Mouse (Mus musculus) midbrain, postnatal 0 days (tissue): ENCODE measurements around the gene Zap70. TPM values are rescaled to one million over a fixed set of nuclear protein-coding genes. Genes with fewer than 3 reads are reported as not detected.

Experiments used
- ATAC-seq: fragments of 200-750 bp; cut with Nextera tagmentation; 2 replicates; pipeline ENCODE4 v1.8.0; 2017; ENCODE audit warnings: moderate number of reproducible peaks, mild to moderate bottlenecking, moderate TSS enrichment, moderate library complexity; ENCODE audit not compliant: low FRiP score
- DNase-seq: peaks from one replicate; pipeline ENCODE4 v3.0.0-alpha.2; 2015; ENCODE audit warnings: low spot score
- H3K27ac ChIP-seq: fragments of 300-500 bp; sonication (generic); 2 replicates; pipeline ENCODE4 v1.5.1; 2014; ENCODE audit warnings: low read depth, mild to moderate bottlenecking, low read length, mixed read lengths
- H3K27me3 ChIP-seq: fragments of 300-500 bp; sonication (generic); 2 replicates; pipeline ENCODE4 v1.6.1; 2014; ENCODE audit warnings: low read length, control low read depth, mixed read lengths; ENCODE audit not compliant: insufficient read depth
- H3K36me3 ChIP-seq: fragments of 300-500 bp; sonication (generic); 2 replicates; pipeline ENCODE4 v1.6.1; 2014; ENCODE audit warnings: low read length, control low read depth, mixed read lengths; ENCODE audit not compliant: insufficient read depth
- H3K4me1 ChIP-seq: fragments of 300-500 bp; sonication (generic); 2 replicates; pipeline ENCODE4 v1.6.1; 2014; ENCODE audit warnings: mild to moderate bottlenecking, control low read depth, antibody characterized with exemption, low read length, mixed read lengths; ENCODE audit not compliant: insufficient read depth
- H3K4me2 ChIP-seq: fragments of 300-500 bp; sonication (generic); 2 replicates; pipeline ENCODE4 v1.6.1; 2014; ENCODE audit warnings: low read depth, mild to moderate bottlenecking, low read length, mixed read lengths; ENCODE audit not compliant: poor library complexity, severe bottlenecking
- H3K4me3 ChIP-seq: fragments of 300-500 bp; sonication (generic); 2 replicates; pipeline ENCODE4 v1.5.1; 2014; ENCODE audit warnings: low read depth, mild to moderate bottlenecking, low read length, moderate library complexity
- H3K9ac ChIP-seq: fragments of 300-500 bp; sonication (generic); replicated peaks from 2 replicates; pipeline ENCODE4 v1.6.1; 2014; ENCODE audit warnings: mild to moderate bottlenecking, low read length, moderate library complexity, mixed read lengths; ENCODE audit not compliant: poor library complexity, severe bottlenecking
- H3K9me3 ChIP-seq: fragments of 300-500 bp; sonication (generic); 2 replicates; pipeline ENCODE4 v1.6.1; 2016; ENCODE audit warnings: low read length, control low read depth
- CTCF ChIP-seq: IDR thresholded peaks from 2 replicates; pipeline ENCODE4 v1.5.1; 2016; ENCODE audit warnings: antibody characterized with exemption, mild to moderate bottlenecking
- WGBS: fragments of 180-500 bp; shearing (Covaris S2); extraction: QIAGEN DNeasy Blood & Tissue Kit; methylation state at CpG from one replicate; pipeline ENCODE4 v1.1.7; 2014; 5-methylcytosine and 5-hydroxymethylcytosine counted together
- polyA plus RNA-seq: library from polyadenylated mRNA; unstranded; fragments of >200 nt; fragmentation: Nextera tagmentation; extraction: Ambion mirVana; gene quantifications from 2 replicates; pipeline ENCODE4 v1.2.1, GENCODE M21; 2015
- total RNA-seq: library from RNA; depleted of rRNA; stranded (reverse); fragments of >200 nt; gene quantifications from 2 replicates; pipeline ENCODE4 v1.2.3, GENCODE M21; 2014; rRNA removed

Zap70 gene
- total and polyA plus RNA-seq, 2 experiments from 2014 or later, result 2.6 to 3.3 TPM

GRCm38 (mm10) chr1:36830913-36831866 lies 69.6 kb downstream of the Zap70 start:
- Histone ChIP-seq H3K4me2 (no peak overlapping the region), H3K4me1 (no peaks in the 10 kb centered on the region), H3K27ac (peak overlapping the region; percentile 34; the same call in 1 of the 2 replicates), H3K27me3 (no peaks in the 10 kb centered on the region), H3K36me3 (peaks cover 45% of the 10 kb centered on the region), H3K9ac (no peak overlapping the region), H3K4me3 (no peak overlapping the region), H3K9me3 (no peaks in the 10 kb centered on the region)
- TF ChIP-seq CTCF, result no peak
- ATAC-seq (no peak; the same call in 1 of the 2 replicates), DNase-seq (no peak)
- WGBS, result 44% methylated on average over 14 of the region's 14 CpGs

Other genes starting within 250 kb of the Zap70 start
- gene Cnnm3, start 249.9 kb upstream of the Zap70 start, total RNA-seq, result 32.9 and 40.8 TPM in 2 replicates
- 4.3 and 5.2 TPM in 2 replicates for gene Cnnm3, start 249.9 kb upstream of the Zap70 start, polyA plus RNA-seq
- gene Ankrd23, start 224.9 kb upstream of the Zap70 start, total RNA-seq, result 9.8 and 11.6 TPM in 2 replicates
- 12.8 and 14.8 TPM in 2 replicates for gene Ankrd23, start 224.9 kb upstream of the Zap70 start, polyA plus RNA-seq
- not detected in 2 replicates for gene Gm42417, start 222.4 kb upstream of the Zap70 start, total RNA-seq
- 0.42 and 0.65 TPM in 2 replicates for gene Gm42417, start 222.4 kb upstream of the Zap70 start, polyA plus RNA-seq
- 27.9 and 30.4 TPM in 2 replicates for gene Ankrd39, start 214.4 kb upstream of the Zap70 start, total RNA-seq
- 34.3 and 40.9 TPM in 2 replicates for gene Ankrd39, start 214.4 kb upstream of the Zap70 start, polyA plus RNA-seq
- 30.0 and 32.7 TPM in 2 replicates for gene Sema4c, start 203.4 kb upstream of the Zap70 start, total RNA-seq
- 14.7 and 18.0 TPM in 2 replicates for gene Sema4c, start 203.4 kb upstream of the Zap70 start, polyA plus RNA-seq
- gene Fam178b, start 78.6 kb upstream of the Zap70 start, total RNA-seq, result not detected in 2 replicates
- 0.20 and 0.32 TPM in 2 replicates for gene Fam178b, start 78.6 kb upstream of the Zap70 start, polyA plus RNA-seq
- gene Cox5b, start 70.3 kb upstream of the Zap70 start, total RNA-seq, result 346 and 362 TPM in 2 replicates
- gene Cox5b, start 70.3 kb upstream of the Zap70 start, polyA plus RNA-seq, result 835 and 901 TPM in 2 replicates
- not detected in 2 replicates for gene 4933424G06Rik, start 51.6 kb upstream of the Zap70 start, total RNA-seq
- gene 4933424G06Rik, start 51.6 kb upstream of the Zap70 start, polyA plus RNA-seq, result 0.81 and 2.1 TPM in 2 replicates
- gene Actr1b, start 47.4 kb upstream of the Zap70 start, total RNA-seq, result 139 TPM in 2 replicates
- gene Actr1b, start 47.4 kb upstream of the Zap70 start, polyA plus RNA-seq, result 113 and 120 TPM in 2 replicates
- gene Tmem131, start 181.9 kb downstream of the Zap70 start, total RNA-seq, result 25.8 and 36.8 TPM in 2 replicates
- gene Tmem131, start 181.9 kb downstream of the Zap70 start, polyA plus RNA-seq, result 8.6 and 11.1 TPM in 2 replicates